Mouse (Mus musculus) liver, adult 2 months (tissue): Measurements from ENCODE around the gene Hspa1l.

ENCODE experiments used
- CTCF ChIP-seq: fragments of 200-500 bp; IDR thresholded peaks from 2 replicates; pipeline ENCODE4 v1.5.1; 2011; ENCODE audit warnings: low read depth, low read length, control low read depth
- POLR2A ChIP-seq: fragments of 200-500 bp; IDR thresholded peaks from 2 replicates; pipeline ENCODE4 v1.6.1; 2011; ENCODE audit warnings: low read length, control low read depth; ENCODE audit not compliant: insufficient read depth; ENCODE audit errors: extremely low read depth

GRCm38 (mm10) chr17:34934031-34934430 lies 38.5 kb upstream of the Hspa1l start:
- TF ChIP-seq POLR2A = no peak
- no peak for TF ChIP-seq CTCF
